Mouse (Mus musculus): ENCODE measurements at regions not wholly inside any gene's neighbourhood (a gene's known extent, or its start where the extent isn't known, plus 50 kb on each side); places are given as distances from the start of the nearest gene placed in this dataset.

DNA sequence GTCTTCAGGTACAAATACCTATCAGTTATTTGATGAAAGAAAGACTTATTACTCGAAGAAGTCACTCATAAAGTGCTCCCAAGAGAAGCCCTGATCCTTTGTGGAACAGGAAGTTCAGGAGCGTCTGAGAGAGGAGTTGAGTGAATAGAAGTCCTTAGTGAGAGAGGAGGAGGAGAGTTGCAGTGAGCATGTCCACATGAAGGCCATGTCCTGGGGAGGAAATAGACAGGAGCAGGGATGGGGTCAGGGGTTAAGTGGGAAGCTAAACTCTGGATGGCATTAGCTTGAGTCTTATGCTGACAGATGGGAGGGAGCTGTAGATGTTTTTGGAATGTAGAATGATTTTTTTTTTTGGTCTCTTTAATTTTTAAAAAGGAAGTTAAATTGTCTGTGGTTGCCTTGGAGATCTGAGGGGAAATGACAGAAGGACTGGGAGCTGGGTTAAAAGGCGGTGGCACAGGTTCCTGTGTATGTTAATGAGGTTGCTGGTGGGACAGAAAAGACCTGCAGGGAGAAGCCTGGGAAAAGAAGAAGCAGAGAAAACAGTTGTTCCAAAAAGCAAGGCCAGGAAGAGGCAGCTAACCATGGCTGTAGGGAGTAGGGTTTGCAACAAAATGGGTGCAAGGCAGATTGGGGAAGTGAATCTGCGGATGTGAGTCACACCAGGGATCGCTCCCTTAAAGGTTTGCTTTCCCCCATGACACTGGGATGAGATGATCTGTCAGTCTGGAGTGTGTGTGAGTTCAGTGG is 128.9 kb downstream of the 4933412E24Rik start:
- peak in 1 of 2 experiments; percentile 25 for DNase-seq
- intact Hi-C loops (cut with DNase I): no loop called here

DNA sequence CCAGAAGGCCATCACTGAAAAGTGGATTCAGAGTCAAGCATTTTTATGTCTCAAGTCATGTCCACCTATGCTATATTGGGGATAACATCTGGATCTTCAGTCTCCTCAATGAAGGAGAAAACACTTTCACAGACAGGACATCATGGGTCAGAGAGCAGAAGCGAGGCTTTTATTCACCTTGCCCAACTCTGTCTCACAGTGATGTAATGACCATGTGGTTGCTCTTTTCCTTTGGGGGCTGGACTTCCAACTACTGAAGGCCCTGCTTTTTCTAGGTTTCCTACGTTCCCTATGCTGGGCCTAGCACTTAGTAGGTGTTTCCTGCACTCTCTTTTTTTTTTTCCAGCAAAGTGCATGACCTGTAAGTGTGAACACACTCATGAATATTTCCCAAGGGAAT is 130.4 kb downstream of the 4933412E24Rik start:
- H3K4me3 ChIP-seq: no peak overlapping the region
- TF ChIP-seq POLR2A (IDR thresholded peaks at IDR 0.05; ENCODE audit: insufficient read depth, low read depth, low read length) (no peak), CTCF (IDR thresholded peaks at IDR 0.05) (no peak), EP300 (IDR thresholded peaks at IDR 0.05; ENCODE audit: insufficient read depth, low read depth, low read length) (no peak)
- WGBS: 60% methylated on average over 2 of the region's 2 CpGs
- no peak overlapping the region for H3K27ac ChIP-seq
- H3K9ac ChIP-seq (ENCODE audit: low read depth, low read length): no peak overlapping the region
- DNase-seq: no peak
- intact Hi-C loops (cut with DNase I): no loop called here
- no peaks in the 10 kb centered on the region for H3K4me1 ChIP-seq (ENCODE audit: control insufficient read depth, insufficient read depth, low read length)
- H3K27me3 ChIP-seq (ENCODE audit: control insufficient read depth, insufficient read depth, low read length): no peaks in the 10 kb centered on the region
- no peaks in the 10 kb centered on the region for H3K79me2 ChIP-seq (replicated peaks; ENCODE audit: control insufficient read depth, insufficient read depth, low read length)
- H3K36me3 ChIP-seq (ENCODE audit: control insufficient read depth, insufficient read depth, low read length): no peaks in the 10 kb centered on the region

More for the DNA sequence above, 128.9 kb downstream of the 4933412E24Rik start:
- Histone ChIP-seq H3K9ac (ENCODE audit: low read depth, low read length) (no peak overlapping the region), H3K27me3 (ENCODE audit: control insufficient read depth, insufficient read depth, low read length) (no peaks in the 10 kb centered on the region), H3K79me2 (replicated peaks; ENCODE audit: control insufficient read depth, insufficient read depth, low read length) (no peaks in the 10 kb centered on the region), H3K27ac (no peak overlapping the region), H3K4me3 (no peak overlapping the region), H3K36me3 (ENCODE audit: control insufficient read depth, insufficient read depth, low read length) (no peaks in the 10 kb centered on the region), H3K4me1 (ENCODE audit: control insufficient read depth, insufficient read depth, low read length) (no peaks in the 10 kb centered on the region)
- 49% methylated on average over 5 of the region's 5 CpGs for WGBS
- TF ChIP-seq POLR2A (IDR thresholded peaks at IDR 0.05; ENCODE audit: insufficient read depth, low read depth, low read length): no peak
- TF ChIP-seq CTCF (IDR thresholded peaks at IDR 0.05): no peak
- TF ChIP-seq EP300 (IDR thresholded peaks at IDR 0.05; ENCODE audit: insufficient read depth, low read depth, low read length): no peak

- no peaks in the 10 kb centered on the region for H3K27me3 ChIP-seq (ENCODE audit: control insufficient read depth, insufficient read depth, low read length)
- no peak overlapping the region for H3K27ac ChIP-seq
- intact Hi-C loops (cut with DNase I): no loop called here
- DNase-seq: no peak
- H3K79me2 ChIP-seq (replicated peaks; ENCODE audit: control insufficient read depth, insufficient read depth, low read length): no peaks in the 10 kb centered on the region
- WGBS: 62% methylated on average over 5 of the region's 5 CpGs
- TF ChIP-seq POLR2A (IDR thresholded peaks at IDR 0.05; ENCODE audit: insufficient read depth, low read depth, low read length) (no peak), EP300 (IDR thresholded peaks at IDR 0.05; ENCODE audit: insufficient read depth, low read depth, low read length) (no peak), CTCF (IDR thresholded peaks at IDR 0.05) (no peak)
- H3K4me1 ChIP-seq (ENCODE audit: control insufficient read depth, insufficient read depth, low read length): no peaks in the 10 kb centered on the region
- H3K36me3 ChIP-seq (ENCODE audit: control insufficient read depth, insufficient read depth, low read length): no peaks in the 10 kb centered on the region
- no peak overlapping the region for H3K4me3 ChIP-seq
- H3K9ac ChIP-seq (ENCODE audit: low read depth, low read length): no peak overlapping the region
Observed at GRCm38 (mm10) chr15:59882444-59882843, 134.0 kb downstream of the 4933412E24Rik start.

GRCm38 (mm10) chr15:59880426-59880825 is 136.0 kb downstream of the 4933412E24Rik start:
- no peak overlapping the region for H3K4me3 ChIP-seq
- no peak overlapping the region for H3K9ac ChIP-seq (ENCODE audit: low read depth, low read length)
- H3K27ac ChIP-seq: no peak overlapping the region
- DNase-seq: no peak
- H3K79me2 ChIP-seq (replicated peaks; ENCODE audit: control insufficient read depth, insufficient read depth, low read length): no peaks in the 10 kb centered on the region
- H3K4me1 ChIP-seq (ENCODE audit: control insufficient read depth, insufficient read depth, low read length): no peaks in the 10 kb centered on the region
- no peaks in the 10 kb centered on the region for H3K36me3 ChIP-seq (ENCODE audit: control insufficient read depth, insufficient read depth, low read length)
- no peaks in the 10 kb centered on the region for H3K27me3 ChIP-seq (ENCODE audit: control insufficient read depth, insufficient read depth, low read length)
- 89% methylated on average over 5 of the region's 5 CpGs for WGBS
- TF ChIP-seq CTCF (IDR thresholded peaks at IDR 0.05) (no peak), EP300 (IDR thresholded peaks at IDR 0.05; ENCODE audit: insufficient read depth, low read depth, low read length) (no peak), POLR2A (IDR thresholded peaks at IDR 0.05; ENCODE audit: insufficient read depth, low read depth, low read length) (no peak)
- intact Hi-C loops (cut with DNase I): no loop called here

DNA sequence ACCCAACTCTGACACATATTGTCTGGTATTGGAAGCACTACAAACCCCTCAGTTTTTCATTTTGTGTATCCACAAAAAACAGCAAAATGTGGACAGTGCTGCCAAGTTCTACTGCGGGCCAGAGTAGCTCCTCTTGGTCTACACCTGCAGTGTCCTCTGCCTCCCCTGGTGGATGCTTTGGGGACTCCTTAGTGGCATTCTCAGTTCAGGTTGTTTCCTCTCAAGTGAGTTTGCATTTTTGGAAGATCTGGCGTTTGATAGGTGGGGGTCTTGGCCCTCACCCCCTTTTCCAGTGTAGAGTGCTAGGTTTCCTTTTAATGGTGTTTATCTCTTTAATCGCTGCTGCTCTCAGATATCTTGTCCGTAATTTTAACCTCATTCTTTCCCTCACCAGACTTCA is 137.1 kb downstream of the 4933412E24Rik start:
- H3K36me3 ChIP-seq (ENCODE audit: control insufficient read depth, insufficient read depth, low read length): no peaks in the 10 kb centered on the region
- no peaks in the 10 kb centered on the region for H3K4me1 ChIP-seq (ENCODE audit: control insufficient read depth, insufficient read depth, low read length)
- WGBS: 78% methylated on average over 4 of the region's 4 CpGs
- intact Hi-C loops (cut with DNase I): loop anchor here (10.0 kb wide), 1 partner anchor 1215 kb away; no protein-coding TSS in a partner anchor
- H3K79me2 ChIP-seq (replicated peaks; ENCODE audit: control insufficient read depth, insufficient read depth, low read length): no peaks in the 10 kb centered on the region
- no peak overlapping the region for H3K4me3 ChIP-seq
- H3K27ac ChIP-seq: no peak overlapping the region
- peak; percentile 34 for TF ChIP-seq CTCF (IDR thresholded peaks at IDR 0.05)
- TF ChIP-seq EP300 (IDR thresholded peaks at IDR 0.05; ENCODE audit: insufficient read depth, low read depth, low read length): no peak
- H3K9ac ChIP-seq (ENCODE audit: low read depth, low read length): no peak overlapping the region
- no peaks in the 10 kb centered on the region for H3K27me3 ChIP-seq (ENCODE audit: control insufficient read depth, insufficient read depth, low read length)
- DNase-seq: no peak

DNA sequence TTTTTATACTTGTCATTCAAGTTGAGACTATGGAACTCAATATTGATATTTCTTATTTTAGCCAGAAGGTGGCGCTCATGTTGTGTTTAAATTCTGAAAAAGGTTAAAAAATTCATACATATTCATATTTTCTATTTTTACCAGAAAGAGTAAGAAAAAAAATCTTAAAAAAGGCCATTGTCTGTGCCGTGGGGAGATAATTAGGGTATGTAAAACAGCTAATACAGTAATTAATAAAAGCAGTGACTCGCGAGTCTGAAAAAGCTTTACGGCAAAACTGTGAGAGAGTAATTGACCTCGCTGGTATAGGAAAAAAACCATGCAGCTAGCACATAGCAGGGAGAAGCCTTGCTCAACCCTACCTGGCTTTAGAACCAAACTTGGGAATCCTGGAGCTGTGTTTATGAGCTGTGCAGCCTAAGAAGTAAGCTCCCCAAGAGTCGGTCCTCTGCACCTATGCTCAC is 140.1 kb downstream of the 4933412E24Rik start:
- intact Hi-C loops (cut with DNase I): loop anchor here (10.0 kb wide), 1 partner anchor 1218 kb away; no protein-coding TSS in a partner anchor
- no peak for DNase-seq
- no peak overlapping the region for H3K9ac ChIP-seq (ENCODE audit: low read depth, low read length)
- H3K4me1 ChIP-seq (ENCODE audit: control insufficient read depth, insufficient read depth, low read length): no peaks in the 10 kb centered on the region
- H3K27ac ChIP-seq: no peak overlapping the region
- no peaks in the 10 kb centered on the region for H3K79me2 ChIP-seq (replicated peaks; ENCODE audit: control insufficient read depth, insufficient read depth, low read length)
- TF ChIP-seq POLR2A (IDR thresholded peaks at IDR 0.05; ENCODE audit: insufficient read depth, low read depth, low read length) (no peak), CTCF (IDR thresholded peaks at IDR 0.05) (peak; percentile 70)
- WGBS: 71% methylated on average over 7 of the region's 7 CpGs
- no peaks in the 10 kb centered on the region for H3K36me3 ChIP-seq (ENCODE audit: control insufficient read depth, insufficient read depth, low read length)
- H3K4me3 ChIP-seq: no peak overlapping the region
- no peaks in the 10 kb centered on the region for H3K27me3 ChIP-seq (ENCODE audit: control insufficient read depth, insufficient read depth, low read length)
